Mouse (Mus musculus): ENCODE measurements at regions not wholly inside any gene's neighbourhood (a gene's known extent, or its start where the extent isn't known, plus 50 kb on each side); places are given as distances from the start of the nearest gene placed in this dataset.
A peak's percentile ranks its signal among the peaks of the same experiment; 100 is the strongest.

- DNase-seq, result peak; percentile 4 to 10
Measured at GRCm38 (mm10) chrX:97748251-97749016, 371.4 kb upstream of the Eda2r start.

GRCm38 (mm10) chrX:97744356-97744755, 367.3 kb upstream of the Eda2r start:
- intact Hi-C loops (cut with DNase I), result no loop called here
- DNase-seq, result no peak

More at GRCm38 (mm10) chrX:97748251-97749016, 371.4 kb upstream of the Eda2r start:
- intact Hi-C loops (cut with DNase I), result no loop called here

GRCm38 (mm10) chrX:97724537-97724936, 347.5 kb upstream of the Eda2r start:
- no peak for DNase-seq
- intact Hi-C loops (cut with DNase I), result no loop called here

GRCm38 (mm10) chrX:97707851-97708250, 330.8 kb upstream of the Eda2r start:
- intact Hi-C loops (cut with DNase I), result no loop called here
- no peak for DNase-seq

GRCm38 (mm10) chrX:97658726-97659125, 281.7 kb upstream of the Eda2r start:
- no peak for DNase-seq
- intact Hi-C loops (cut with DNase I), result no loop called here

DNA sequence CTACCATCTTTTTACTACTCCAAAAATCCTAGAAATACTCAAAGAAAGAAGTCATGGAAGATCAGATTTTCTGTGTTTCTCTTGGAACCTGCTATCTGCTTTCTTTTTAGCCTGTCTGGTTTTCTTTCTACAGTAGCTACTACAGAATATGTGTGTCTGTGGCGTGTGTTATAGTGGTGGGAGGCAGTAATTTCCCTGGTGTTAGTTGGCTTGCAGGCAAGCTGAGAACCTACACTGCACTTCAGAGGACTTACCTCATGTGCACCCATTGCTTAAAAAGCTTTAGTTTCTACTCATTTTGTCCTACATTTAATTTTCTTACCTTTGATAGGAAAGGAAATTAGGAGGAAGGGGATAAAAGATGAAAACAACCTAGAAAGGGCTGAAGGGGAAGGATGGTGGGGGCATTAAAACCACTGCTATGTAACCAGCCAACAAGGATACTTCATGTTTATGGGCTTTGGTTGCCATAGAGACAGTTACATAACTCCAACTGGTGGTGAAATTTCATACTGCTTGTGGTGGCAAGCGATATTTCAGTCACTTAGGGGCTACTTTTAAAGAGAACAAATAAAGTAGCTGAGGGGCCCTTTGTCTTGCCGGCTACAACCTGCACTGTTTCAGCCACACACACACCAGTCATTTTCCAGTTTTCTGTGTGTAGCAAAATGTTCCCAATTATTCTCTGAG, 274.7 kb upstream of the Eda2r start:
- intact Hi-C loops (cut with DNase I), result no loop called here
- no peak for DNase-seq

Measured in gastrocnemius, postnatal 36 days (tissue).